Mouse (Mus musculus) thymus, adult 2 months (tissue): Measurements from ENCODE around the gene Poldip3.

ENCODE experiments used
- CTCF ChIP-seq: fragments of 200-500 bp; IDR thresholded peaks from 2 replicates; pipeline ENCODE4 v1.5.1; 2012; ENCODE audit warnings: mild to moderate bottlenecking, control low read depth, low read length, moderate library complexity, borderline replicate concordance; ENCODE audit not compliant: control insufficient read depth, poor library complexity, insufficient read depth; ENCODE audit errors: extremely low read depth
- POLR2A ChIP-seq: fragments of 200-500 bp; IDR thresholded peaks from 2 replicates; pipeline ENCODE4 v1.6.1; 2012; ENCODE audit warnings: mild to moderate bottlenecking, low read length, control low read depth, moderate library complexity; ENCODE audit not compliant: control insufficient read depth, poor library complexity, insufficient read depth; ENCODE audit errors: extremely low read depth

DNA sequence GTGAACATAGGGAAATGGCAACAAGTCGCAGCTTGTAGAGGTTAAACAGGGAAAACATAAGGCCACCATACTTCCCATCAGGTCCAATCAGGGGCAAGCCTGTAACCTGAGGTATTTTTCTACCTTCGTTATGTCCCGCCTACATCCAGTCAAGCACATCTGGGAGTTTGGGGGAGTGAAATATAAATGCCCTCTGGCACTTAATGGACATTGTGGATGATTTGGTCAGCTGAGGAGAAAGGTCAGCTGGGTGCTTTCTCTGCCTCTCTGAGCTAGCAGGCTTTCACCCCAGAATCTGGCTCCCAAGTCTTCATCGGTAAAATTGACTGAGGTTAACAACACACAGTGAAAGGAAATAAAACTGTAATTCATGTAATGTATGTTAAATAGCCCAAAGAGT, 44.2 kb upstream of the Poldip3 start:
- TF ChIP-seq CTCF: no peak
- TF ChIP-seq POLR2A: no peak
